ENCODE assay signal across 40 mouse cellular contexts in genomic region chr19:39463923-39464322, GRCm38 (mm10). TPM values are rescaled to one million over a fixed set of nuclear protein-coding genes. Genes with fewer than 3 reads are reported as not detected.
"Had no signal": no experiment of that assay in that cellular context is flagged by ENCODE, and none has a peak within 500 bp of the region (broad histone marks: within the 10 kb centered on the region; RNA-seq: fewer than 3 reads in every experiment).

No protein-coding gene starts in this region.

- H3K27me3 ChIP-seq: embryonic facial prominence, embryonic 12.5 days; embryonic facial prominence, embryonic 13.5 days; embryonic facial prominence, embryonic 15.5 days; forebrain, embryonic 12.5 days; forebrain, embryonic 13.5 days; forebrain, embryonic 15.5 days had no signal

- DNase-seq: cerebellum, adult 8-10 months; cerebellum, adult 9-10 months; cerebellum, adult 9-11 months; cerebellum, postnatal 10 days; cerebellum, postnatal 14 days; cerebellum, postnatal 25 days; cerebellum, postnatal 36 days; embryo, embryonic 11 days; forebrain, postnatal 0 days; gastrocnemius, adult 2 months; gastrocnemius, postnatal 10 days; gastrocnemius, postnatal 14 days; gastrocnemius, postnatal 25 days; gastrocnemius, postnatal 36 days; heart, adult 11 months; heart, adult 18-20 months; heart, adult 2 months had no signal

- H3K4me1 ChIP-seq: embryonic facial prominence, embryonic 10.5 days; embryonic facial prominence, embryonic 12.5 days; embryonic facial prominence, embryonic 13.5 days; embryonic facial prominence, embryonic 15.5 days; forebrain, embryonic 10.5 days; forebrain, embryonic 12.5 days; forebrain, embryonic 13.5 days; forebrain, embryonic 15.5 days had no signal

- H3K4me3 ChIP-seq: embryonic facial prominence, embryonic 10.5 days; embryonic facial prominence, embryonic 12.5 days; embryonic facial prominence, embryonic 13.5 days; embryonic facial prominence, embryonic 15.5 days; erythroblast, embryonic 14.5 days; forebrain, embryonic 10.5 days; forebrain, embryonic 12.5 days; forebrain, embryonic 13.5 days; forebrain, embryonic 15.5 days; gastrocnemius, adult 2 months; heart, adult 2 months had no signal

- H3K27ac ChIP-seq: embryonic facial prominence, embryonic 10.5 days; embryonic facial prominence, embryonic 12.5 days; embryonic facial prominence, embryonic 13.5 days; embryonic facial prominence, embryonic 15.5 days; forebrain, embryonic 10.5 days; forebrain, embryonic 12.5 days; forebrain, embryonic 13.5 days; forebrain, embryonic 15.5 days; gastrocnemius, adult 2 months; heart, adult 2 months had no signal

- H3K9ac ChIP-seq: embryonic facial prominence, embryonic 12.5 days; embryonic facial prominence, embryonic 13.5 days; embryonic facial prominence, embryonic 15.5 days; forebrain, embryonic 12.5 days; forebrain, embryonic 13.5 days; forebrain, embryonic 15.5 days; forebrain, postnatal 0 days had no signal

- H3K36me3 ChIP-seq: embryonic facial prominence, embryonic 10.5 days; embryonic facial prominence, embryonic 12.5 days; embryonic facial prominence, embryonic 13.5 days; embryonic facial prominence, embryonic 15.5 days; forebrain, embryonic 10.5 days; forebrain, embryonic 12.5 days; forebrain, embryonic 15.5 days had no signal

RNA-seq across cellular contexts. Expression of gene Cyp2c38, which starts 1.0 kb away (rescaled TPM):
- total RNA-seq: common myeloid progenitor, adult 5-6 weeks; forebrain, postnatal 0 days; gastrocnemius, adult 18-20 months; gastrocnemius, adult 2 months; gastrocnemius, adult 8-10 months; gastrocnemius, postnatal 10 days; gastrocnemius, postnatal 14 days; gastrocnemius, postnatal 25 days; gastrocnemius, postnatal 36 days; gastrocnemius, postnatal 4 days; granulocyte monocyte progenitor cell, adult 5-6 weeks; heart, adult 18-20 months; heart, adult 2 months; heart, adult 8-10 months had no signal
- polyA plus RNA-seq: cortical plate, adult 2 months; embryonic facial prominence, embryonic 10.5 days; embryonic facial prominence, embryonic 11.5 days; embryonic facial prominence, embryonic 12.5 days; embryonic facial prominence, embryonic 13.5 days; embryonic facial prominence, embryonic 14.5 days; embryonic facial prominence, embryonic 15.5 days; erythroblast, embryonic 14.5 days; forebrain, embryonic 10.5 days; forebrain, embryonic 11.5 days; forebrain, embryonic 12.5 days; forebrain, embryonic 13.5 days; forebrain, embryonic 14.5 days; forebrain, embryonic 15.5 days; forebrain, embryonic 16.5 days; forebrain, postnatal 0 days; frontal cortex, adult 2 months; gonadal fat pad, adult 2 months; heart, adult 2 months had no signal

RNA-seq across cellular contexts. Expression of gene Cyp2c39, which starts 46.7 kb away (rescaled TPM):
- total RNA-seq: common myeloid progenitor, adult 5-6 weeks; forebrain, postnatal 0 days; gastrocnemius, adult 18-20 months; gastrocnemius, adult 2 months; gastrocnemius, adult 8-10 months; gastrocnemius, postnatal 10 days; gastrocnemius, postnatal 14 days; gastrocnemius, postnatal 25 days; gastrocnemius, postnatal 36 days; gastrocnemius, postnatal 4 days; granulocyte monocyte progenitor cell, adult 5-6 weeks; heart, adult 18-20 months; heart, adult 2 months; heart, adult 8-10 months had no signal
- polyA plus RNA-seq: cortical plate, adult 2 months; embryonic facial prominence, embryonic 10.5 days; embryonic facial prominence, embryonic 11.5 days; embryonic facial prominence, embryonic 12.5 days; embryonic facial prominence, embryonic 13.5 days; embryonic facial prominence, embryonic 14.5 days; embryonic facial prominence, embryonic 15.5 days; erythroblast, embryonic 14.5 days; forebrain, embryonic 10.5 days; forebrain, embryonic 11.5 days; forebrain, embryonic 12.5 days; forebrain, embryonic 13.5 days; forebrain, embryonic 14.5 days; forebrain, embryonic 15.5 days; forebrain, embryonic 16.5 days; forebrain, postnatal 0 days; frontal cortex, adult 2 months; gonadal fat pad, adult 2 months; heart, adult 2 months had no signal
